Mouse (Mus musculus) inflammation-experienced regulatory T-cells, adult 6 months (primary cell): ENCODE data around the gene Atad2b. TPM values are rescaled to one million over a fixed set of nuclear protein-coding genes. Genes with fewer than 3 reads are reported as not detected.

Source experiments
- ATAC-seq: one replicate; pipeline ENCODE4 v1.8.0; 2017
- polyA plus RNA-seq, 3 experiments: library from polyadenylated mRNA; unstranded; fragments of 100-300 nt; shearing (Covaris generic); gene quantifications; one replicate each; pipeline ENCODE4 v1.2.1; 2017

Gene Atad2b
- polyA plus RNA-seq, 3 experiments from 2014 or later, result 10.8 to 18.6 (median 13.7) TPM

- no peak for ATAC-seq
Measured at GRCm38 (mm10) chr12:5087787-5088519, 170.8 kb downstream of the Atad2b start.

GRCm38 (mm10) chr12:5088639-5089038 is 171.5 kb downstream of the Atad2b start:
- ATAC-seq, result no peak

Other genes with a start within 250 kb of the Atad2b start
- under 1 TPM in 2 of 3 experiments, not detected in 1; 0.15 to 0.31 TPM for gene Fam228a, start 178.9 kb upstream of the Atad2b start, polyA plus RNA-seq
- not detected for gene Pfn4, start 148.3 kb upstream of the Atad2b start, polyA plus RNA-seq
- under 1 TPM in 1 of 3 experiments, not detected in 2; 0.22 TPM for gene Fam228b, start 148.1 kb upstream of the Atad2b start, polyA plus RNA-seq
- 100 to 1,000 TPM; 215 to 404 (median 344) TPM for gene Sf3b6, start 99.8 kb upstream of the Atad2b start, polyA plus RNA-seq
- gene Fkbp1b, start 75.8 kb upstream of the Atad2b start, polyA plus RNA-seq, result 1 to 10 TPM in 1 of 3 experiments, under 1 TPM in 1, not detected in 1; 0.65 to 1.1 TPM
- 10 to 100 TPM in 2 of 3 experiments, 1 to 10 TPM in 1; 9.4 to 13.1 (median 12.3) TPM for gene Wdcp, start 74.0 kb upstream of the Atad2b start, polyA plus RNA-seq
- under 1 TPM; 0.39 to 0.69 (median 0.68) TPM for gene Mfsd2b, start 43.0 kb upstream of the Atad2b start, polyA plus RNA-seq
- 10 to 100 TPM; 13.3 to 17.3 (median 14.9) TPM for gene Ubxn2a, start 9.6 kb upstream of the Atad2b start, polyA plus RNA-seq